Mouse (Mus musculus) heart, embryonic 11.5 days (tissue): ENCODE measurements around the gene Hhip. TPM values are rescaled to one million over a fixed set of nuclear protein-coding genes. Genes with fewer than 3 reads are reported as not detected.

ENCODE experiments used
- ATAC-seq: fragments of 200-750 bp; cut with Nextera tagmentation; replicated peaks from 2 replicates; pipeline ENCODE4 v1.8.0; 2017; ENCODE audit warnings: moderate library complexity; ENCODE audit not compliant: insufficient number of reproducible peaks, low FRiP score, low TSS enrichment
- H3K27ac ChIP-seq: fragments of 300-500 bp; sonication (generic); 2 replicates; pipeline ENCODE4 v1.5.1; 2014; ENCODE audit warnings: mild to moderate bottlenecking, low read depth, low read length
- H3K27me3 ChIP-seq: fragments of 300-500 bp; sonication (generic); 2 replicates; pipeline ENCODE4 v1.6.1; 2014; ENCODE audit warnings: mild to moderate bottlenecking, low read length, mixed read lengths; ENCODE audit not compliant: control insufficient read depth, insufficient read depth
- H3K36me3 ChIP-seq: fragments of 300-500 bp; sonication (generic); 2 replicates; pipeline ENCODE4 v1.6.1; 2014; ENCODE audit warnings: mild to moderate bottlenecking, low read length, moderate library complexity, mixed read lengths; ENCODE audit not compliant: control insufficient read depth, insufficient read depth
- H3K4me1 ChIP-seq: fragments of 300-500 bp; sonication (generic); 2 replicates; pipeline ENCODE4 v1.6.1; 2014; ENCODE audit warnings: low read length; ENCODE audit not compliant: control insufficient read depth, insufficient read depth
- H3K4me2 ChIP-seq: fragments of 300-500 bp; sonication (generic); 2 replicates; pipeline ENCODE4 v1.6.1; 2014; ENCODE audit warnings: mild to moderate bottlenecking, moderate library complexity
- H3K4me3 ChIP-seq: fragments of 300-500 bp; sonication (generic); 2 replicates; pipeline ENCODE4 v1.5.1; 2014; ENCODE audit warnings: low read depth, low read length
- H3K9ac ChIP-seq: fragments of 300-500 bp; sonication (generic); 2 replicates; pipeline ENCODE4 v1.6.1; 2014; ENCODE audit warnings: mild to moderate bottlenecking, low read depth, low read length, moderate library complexity
- H3K9me3 ChIP-seq: fragments of 300-500 bp; sonication (generic); replicated peaks from 2 replicates; pipeline ENCODE4 v1.6.1; 2016; ENCODE audit warnings: low read length; ENCODE audit not compliant: control insufficient read depth
- WGBS: fragments of 180-500 bp; shearing (Covaris S2); extraction: QIAGEN DNeasy Blood & Tissue Kit; methylation state at CpG from one replicate; pipeline ENCODE4 v1.1.7; 2014; ENCODE audit not compliant: insufficient replicate concordance; 5-methylcytosine and 5-hydroxymethylcytosine counted together
- polyA plus RNA-seq: library from polyadenylated mRNA; unstranded; fragments of >200 nt; fragmentation: Nextera tagmentation; extraction: Ambion mirVana; gene quantifications from 2 replicates; pipeline ENCODE4 v1.2.1, GENCODE M21; 2014

Hhip gene
- polyA plus RNA-seq = 0.37 and 1.5 TPM in 2 replicates

DNA sequence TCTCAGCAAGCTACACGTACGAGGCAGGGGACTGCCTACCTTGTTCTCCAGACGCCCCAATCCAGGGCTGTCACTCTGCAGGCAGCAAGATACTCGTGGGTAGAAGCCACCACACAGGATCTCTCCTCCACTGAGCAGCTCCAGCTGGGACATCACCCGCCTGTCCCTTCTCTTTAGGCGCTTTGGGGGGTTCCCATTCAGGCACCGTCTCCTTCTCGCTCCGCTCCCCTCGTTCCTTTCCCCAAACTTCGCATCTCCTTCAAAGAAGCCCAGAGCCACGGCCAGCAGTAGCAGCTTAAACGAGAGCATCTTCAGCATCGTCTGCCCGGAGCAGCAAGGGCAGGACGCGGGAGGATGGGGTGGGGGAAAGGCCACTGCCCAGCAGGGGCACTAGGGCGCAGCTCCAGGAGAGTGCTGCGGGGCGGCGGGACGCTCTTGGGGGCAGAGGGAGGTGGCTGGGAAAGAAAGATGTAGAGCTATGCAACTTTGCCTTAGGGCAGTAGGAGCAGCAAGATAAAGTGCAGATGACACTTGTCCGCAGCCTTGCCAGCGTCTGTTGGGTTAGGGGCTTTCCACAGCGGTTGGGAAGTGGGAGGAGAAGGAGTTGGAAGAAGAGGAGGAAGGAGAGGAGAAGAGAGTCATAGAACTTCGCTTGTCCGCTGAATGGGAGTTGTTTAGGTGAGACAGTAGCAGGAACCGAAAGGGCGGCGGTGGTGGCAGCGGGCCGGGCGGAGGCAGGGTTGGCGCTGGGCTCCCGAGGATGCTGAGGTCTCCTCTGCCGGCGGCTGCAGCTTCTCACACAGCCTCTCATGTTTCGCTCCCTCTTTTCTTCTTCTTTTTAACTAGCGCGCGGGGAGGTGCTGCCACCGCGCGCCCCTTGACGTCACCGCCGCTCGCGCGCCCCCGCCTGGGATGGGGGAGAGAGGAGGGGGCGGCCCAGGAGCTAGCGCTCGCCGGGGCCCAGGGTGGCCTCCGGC is at the start of gene Hhip:
Gene Hhip (minus strand): TSS at position 809 of the 977 bp plus-strand sequence.
- Histone ChIP-seq H3K36me3 (no peaks in the 10 kb centered on the region), H3K4me1 (0 out of 2 replicates have a peak, but pooled peaks cover 3% of the 10 kb centered on the region), H3K27me3 (peaks cover 21% of the 10 kb centered on the region), H3K9me3 (no peaks in the 10 kb centered on the region), H3K9ac (peak within 1 kb of the TSS; percentile 12), H3K27ac (no peak within 1 kb of the TSS), H3K4me2 (peak within 1 kb of the TSS; percentile 91), H3K4me3 (peak within 1 kb of the TSS; percentile 44)
- under 1% methylated on average over 44 of the region's 56 CpGs for WGBS
- ATAC-seq = peak; percentile 68

DNA sequence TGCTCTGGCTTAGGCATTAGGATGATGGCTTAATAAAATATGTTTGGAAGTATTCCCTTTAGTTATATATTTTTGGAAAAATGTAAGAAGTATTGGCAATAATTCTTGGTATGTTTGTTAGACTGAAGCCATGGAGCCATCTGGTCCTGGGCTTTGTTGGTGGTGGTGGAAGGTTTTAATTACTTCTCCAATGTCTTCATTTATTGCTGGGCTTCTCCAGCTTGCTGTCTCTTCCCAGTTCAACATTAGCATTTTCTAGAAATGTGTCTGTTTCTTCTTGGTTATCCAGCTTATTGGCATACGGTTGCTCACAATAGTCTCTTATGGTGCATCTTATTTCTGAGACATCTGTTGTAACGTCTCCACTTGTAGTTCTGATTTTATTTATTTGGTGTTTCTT is 29.2 kb upstream of the Hhip start:
- no peaks in the 10 kb centered on the region for H3K4me1 ChIP-seq
- 85% methylated on average over 2 of the region's 2 CpGs for WGBS
- H3K9ac ChIP-seq = no peak overlapping the region
- H3K27ac ChIP-seq = no peak overlapping the region
- no peak overlapping the region for H3K4me2 ChIP-seq
- no peak for ATAC-seq
- H3K36me3 ChIP-seq = no peaks in the 10 kb centered on the region
- H3K9me3 ChIP-seq = no peaks in the 10 kb centered on the region
- no peak overlapping the region for H3K4me3 ChIP-seq
- H3K27me3 ChIP-seq = no peaks in the 10 kb centered on the region

DNA sequence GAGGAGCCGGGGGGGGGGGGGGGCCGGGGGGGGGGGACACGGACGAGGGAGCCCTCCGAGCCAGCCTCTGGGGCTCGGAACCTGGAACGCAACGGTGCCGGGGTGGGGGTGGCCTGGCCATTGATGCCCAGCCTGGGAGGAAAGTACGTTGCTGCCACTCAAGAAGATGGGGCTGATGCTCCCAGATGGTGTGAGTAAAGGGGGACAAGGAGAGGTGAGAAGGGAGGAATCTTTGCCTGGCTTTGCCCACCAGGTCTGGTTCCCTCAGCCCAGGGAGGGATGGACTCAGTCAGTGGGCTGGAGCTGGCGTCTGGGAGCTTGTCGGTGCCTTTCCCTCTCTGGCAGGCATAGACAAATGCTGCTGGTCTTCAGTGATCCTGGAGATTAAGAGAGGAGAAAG is 387 bp upstream of the Hhip start:
- 3% methylated on average over 10 of the region's 12 CpGs for WGBS
- Histone ChIP-seq H3K27me3 (peaks cover 21% of the 10 kb centered on the region), H3K4me2 (peak overlapping the region; percentile 91), H3K27ac (no peak overlapping the region), H3K4me3 (peak overlapping the region; percentile 44), H3K9ac (no peak overlapping the region), H3K4me1 (0 out of 2 replicates have a peak, but pooled peaks cover 3% of the 10 kb centered on the region), H3K36me3 (no peaks in the 10 kb centered on the region), H3K9me3 (no peaks in the 10 kb centered on the region)
- 0 out of 2 replicates have a peak, but pooled peaks have one; percentile 23 for ATAC-seq

DNA sequence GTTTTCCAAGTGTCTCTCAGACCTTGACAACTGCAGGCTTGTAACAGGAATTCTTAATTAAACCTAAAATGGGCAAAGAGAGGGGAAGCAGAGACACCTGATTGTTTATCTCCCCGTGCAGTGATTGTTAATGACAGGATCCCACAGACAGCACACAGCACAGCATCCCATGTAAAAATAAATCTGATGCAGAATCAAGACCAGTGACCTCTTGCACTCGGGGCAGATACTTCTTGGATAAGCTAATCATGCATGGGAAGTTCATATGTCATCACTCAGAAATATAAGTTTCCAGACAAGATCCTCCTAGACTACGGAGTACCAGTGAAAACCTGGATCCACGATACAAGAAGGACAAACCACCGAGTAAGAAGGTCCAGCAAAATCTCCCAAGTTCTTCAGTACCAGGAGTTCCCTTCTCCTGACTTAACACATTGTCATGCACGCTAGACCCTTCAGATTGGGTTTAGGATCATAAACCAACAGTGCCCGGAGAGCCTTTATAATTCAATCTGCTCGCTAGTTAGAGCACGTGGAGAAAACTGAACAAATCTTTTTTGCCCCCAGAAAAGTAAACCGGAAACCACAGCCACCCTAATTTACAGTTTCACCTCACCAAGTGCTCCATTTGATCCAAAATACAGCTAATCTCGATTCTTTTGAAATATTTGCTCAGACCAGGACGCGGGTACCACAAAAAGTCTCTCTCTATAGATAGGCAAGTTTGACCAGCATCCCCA is 1.3 kb downstream of the Hhip start:
- no peak overlapping the region for H3K9ac ChIP-seq
- 0 out of 2 replicates have a peak, but pooled peaks cover 3% of the 10 kb centered on the region for H3K4me1 ChIP-seq
- peak overlapping the region; percentile 44; the same call in 1 of the 2 replicates for H3K4me3 ChIP-seq
- H3K36me3 ChIP-seq = no peaks in the 10 kb centered on the region
- no peak for ATAC-seq
- 18% methylated on average over 13 of the region's 13 CpGs for WGBS
- peak overlapping the region; percentile 91 for H3K4me2 ChIP-seq
- H3K27me3 ChIP-seq = peaks cover 21% of the 10 kb centered on the region
- no peaks in the 10 kb centered on the region for H3K9me3 ChIP-seq
- no peak overlapping the region for H3K27ac ChIP-seq

DNA sequence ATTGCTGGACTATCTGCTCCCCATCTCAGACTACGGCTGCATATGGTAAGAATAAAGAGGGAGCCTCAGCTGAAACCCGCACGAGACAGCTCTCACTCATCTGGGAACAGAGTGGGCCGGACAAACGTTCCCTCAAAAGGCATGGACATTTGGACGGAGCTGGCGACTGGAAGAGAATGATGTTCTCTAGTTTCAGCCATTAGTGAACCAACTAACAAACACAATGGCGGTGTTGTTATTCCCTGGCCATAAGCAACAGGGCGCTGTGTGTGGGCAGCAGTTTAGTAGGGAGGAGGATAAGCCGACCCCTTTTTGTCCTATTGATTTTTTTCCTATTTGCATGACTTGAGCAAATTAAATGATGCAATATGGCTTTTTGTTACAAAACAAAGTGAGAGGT is 2.0 kb downstream of the Hhip start:
- no peak overlapping the region for H3K4me2 ChIP-seq
- H3K27ac ChIP-seq = no peak overlapping the region
- H3K36me3 ChIP-seq = no peaks in the 10 kb centered on the region
- peaks cover 21% of the 10 kb centered on the region for H3K27me3 ChIP-seq
- WGBS = 19% methylated on average over 10 of the region's 10 CpGs
- H3K9ac ChIP-seq = no peak overlapping the region
- ATAC-seq = no peak
- H3K4me1 ChIP-seq = 0 out of 2 replicates have a peak, but pooled peaks cover 3% of the 10 kb centered on the region
- no peak overlapping the region for H3K4me3 ChIP-seq
- no peaks in the 10 kb centered on the region for H3K9me3 ChIP-seq

DNA sequence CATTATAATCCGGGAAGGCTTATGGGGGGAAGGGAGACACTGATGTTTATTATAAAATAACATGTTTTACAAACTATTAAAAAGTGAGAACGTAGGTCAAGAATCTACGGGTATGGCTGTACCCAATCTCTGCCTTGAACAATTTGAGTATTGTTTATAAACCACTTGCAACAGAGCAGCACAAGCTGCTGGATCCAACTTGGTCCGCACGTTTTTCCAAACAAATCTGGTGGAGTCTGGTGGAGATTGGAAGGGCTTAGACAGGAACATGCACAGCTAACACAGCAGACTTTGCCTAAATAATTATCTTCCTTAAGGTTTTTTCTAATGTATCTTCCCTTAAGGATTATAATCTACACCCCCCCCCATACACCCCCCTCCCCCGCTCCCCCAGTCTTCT is 2.7 kb downstream of the Hhip start:
- 59% methylated on average over 6 of the region's 6 CpGs for WGBS
- H3K9ac ChIP-seq = no peak overlapping the region
- no peak for ATAC-seq
- no peaks in the 10 kb centered on the region for H3K36me3 ChIP-seq
- H3K4me1 ChIP-seq = 0 out of 2 replicates have a peak, but pooled peaks cover 3% of the 10 kb centered on the region
- no peak overlapping the region for H3K27ac ChIP-seq
- H3K27me3 ChIP-seq = peaks cover 23% of the 10 kb centered on the region
- H3K9me3 ChIP-seq = no peaks in the 10 kb centered on the region
- H3K4me3 ChIP-seq = no peak overlapping the region
- H3K4me2 ChIP-seq = no peak overlapping the region

DNA sequence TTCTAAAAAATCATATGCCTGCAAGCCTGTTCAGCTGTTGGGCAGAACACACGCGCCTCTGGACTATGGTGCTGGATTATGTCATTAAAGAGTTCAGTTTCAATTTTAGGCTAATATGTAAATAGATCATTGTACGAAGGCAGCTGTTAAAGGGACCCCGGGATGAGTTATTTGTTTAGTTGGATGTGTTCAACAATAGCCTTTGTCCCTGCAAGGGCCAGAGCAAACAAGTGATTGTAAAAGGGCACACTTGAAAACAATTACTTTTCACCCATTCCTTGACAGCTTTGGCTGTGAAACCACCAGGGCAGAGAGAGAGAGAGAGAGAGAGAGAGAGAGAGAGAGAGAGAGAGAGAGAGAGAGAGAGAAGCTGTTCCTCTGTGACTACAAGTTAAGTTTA is 3.6 kb downstream of the Hhip start:
- Histone ChIP-seq H3K4me2 (no peak overlapping the region), H3K27ac (no peak overlapping the region), H3K4me3 (no peak overlapping the region), H3K9ac (no peak overlapping the region), H3K9me3 (no peaks in the 10 kb centered on the region), H3K27me3 (peaks cover 23% of the 10 kb centered on the region), H3K36me3 (no peaks in the 10 kb centered on the region), H3K4me1 (peaks cover 3% of the 10 kb centered on the region; the same call in 1 of the 2 replicates)
- WGBS = 53% methylated on average over 4 of the region's 4 CpGs
- no peak for ATAC-seq

DNA sequence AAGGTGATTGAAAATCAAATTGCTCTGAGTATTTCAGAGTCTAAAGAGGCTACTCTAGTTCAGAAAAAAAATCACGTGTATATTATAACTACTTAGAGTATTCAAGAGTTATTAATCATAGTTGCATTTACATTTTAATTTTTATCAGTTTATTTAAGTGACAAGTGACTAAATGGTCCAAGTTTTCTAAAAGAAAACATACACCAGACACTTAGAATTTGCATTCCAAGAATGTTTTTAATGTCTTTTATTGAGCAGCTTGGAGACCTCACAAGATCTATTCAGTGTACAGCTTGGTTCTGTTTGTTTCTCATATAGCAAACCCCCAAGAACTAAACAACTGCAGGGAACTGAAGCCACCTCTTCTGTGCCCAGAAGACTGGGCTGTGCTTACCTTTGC is 5.0 kb downstream of the Hhip start:
- Histone ChIP-seq H3K4me3 (no peak overlapping the region), H3K27me3 (peaks cover 23% of the 10 kb centered on the region), H3K9ac (no peak overlapping the region), H3K4me1 (peaks cover 3% of the 10 kb centered on the region; the same call in 1 of the 2 replicates), H3K4me2 (no peak overlapping the region), H3K27ac (no peak overlapping the region), H3K36me3 (no peaks in the 10 kb centered on the region), H3K9me3 (no peaks in the 10 kb centered on the region)
- WGBS = 72% methylated on average over 1 of the region's 1 CpGs
- no peak for ATAC-seq
